Mouse (Mus musculus): ENCODE measurements at regions not wholly inside any gene's neighbourhood (a gene's known extent, or its start where the extent isn't known, plus 50 kb on each side); places are given as distances from the start of the nearest gene placed in this dataset.
"Not testable (repeated sequence)": the region's sequence is repeated elsewhere in the genome, so short reads cannot be mapped to it uniquely, and the experiment has no call there.

GRCm38 (mm10) chr14:15872013-15872412, 377.1 kb upstream of the Ngly1 start:
- no peak for DNase-seq

GRCm38 (mm10) chr14:15880146-15880545, 368.9 kb upstream of the Ngly1 start:
- DNase-seq = no peak

- peak; percentile 49 for DNase-seq
These were observed 367.8 kb upstream of the Ngly1 start for GRCm38 (mm10) chr14:15881284-15881683.

- DNase-seq = no peak
These were observed 364.3 kb upstream of the Ngly1 start for GRCm38 (mm10) chr14:15884641-15885340.

GRCm38 (mm10) chr14:15897098-15897497, 352.0 kb upstream of the Ngly1 start:
- no peak for DNase-seq

GRCm38 (mm10) chr14:15906429-15906828, 342.7 kb upstream of the Ngly1 start:
- not testable (repeated sequence) for DNase-seq

- DNase-seq = not testable (repeated sequence)
These were observed 335.9 kb upstream of the Ngly1 start for GRCm38 (mm10) chr14:15913206-15913605.

- no peak for DNase-seq
These were observed 334.9 kb upstream of the Ngly1 start for GRCm38 (mm10) chr14:15914176-15914575.

GRCm38 (mm10) chr14:15924676-15925075, 324.4 kb upstream of the Ngly1 start:
- DNase-seq = not testable (repeated sequence)

- DNase-seq = no peak
These were observed 314.4 kb upstream of the Ngly1 start for GRCm38 (mm10) chr14:15934729-15935128.

- DNase-seq = no peak
These were observed 278.8 kb upstream of the Ngly1 start for GRCm38 (mm10) chr14:15970321-15970720.

GRCm38 (mm10) chr14:15970767-15971166, 278.3 kb upstream of the Ngly1 start:
- DNase-seq = no peak

- no peak for DNase-seq
These were observed 277.8 kb upstream of the Ngly1 start for GRCm38 (mm10) chr14:15971306-15971705.

GRCm38 (mm10) chr14:15977366-15977765, 271.7 kb upstream of the Ngly1 start:
- no peak for DNase-seq

- DNase-seq = no peak
These were observed 270.8 kb upstream of the Ngly1 start for GRCm38 (mm10) chr14:15978329-15978728.

GRCm38 (mm10) chr14:16005409-16005808, 243.7 kb upstream of the Ngly1 start:
- no peak for DNase-seq

GRCm38 (mm10) chr14:16006968-16007367, 242.1 kb upstream of the Ngly1 start:
- no peak for DNase-seq

- DNase-seq = no peak
These were observed 239.3 kb upstream of the Ngly1 start for GRCm38 (mm10) chr14:16009778-16010177.

GRCm38 (mm10) chr14:16023853-16024252, 225.2 kb upstream of the Ngly1 start:
- no peak for DNase-seq

- DNase-seq = no peak
These were observed 211.3 kb upstream of the Ngly1 start for GRCm38 (mm10) chr14:16037771-16038170.

- DNase-seq = no peak
These were observed 210.7 kb upstream of the Ngly1 start for GRCm38 (mm10) chr14:16038336-16038735.

- no peak for DNase-seq
These were observed 204.6 kb upstream of the Ngly1 start for GRCm38 (mm10) chr14:16044466-16044865.

GRCm38 (mm10) chr14:16072534-16072933, 176.5 kb upstream of the Ngly1 start:
- not testable (repeated sequence) for DNase-seq

GRCm38 (mm10) chr14:16074089-16074488, 175.0 kb upstream of the Ngly1 start:
- no peak for DNase-seq

GRCm38 (mm10) chr14:16079096-16079495, 170.0 kb upstream of the Ngly1 start:
- DNase-seq = no peak
